Mouse (Mus musculus): ENCODE measurements around the gene Ccdc57.

DNA sequence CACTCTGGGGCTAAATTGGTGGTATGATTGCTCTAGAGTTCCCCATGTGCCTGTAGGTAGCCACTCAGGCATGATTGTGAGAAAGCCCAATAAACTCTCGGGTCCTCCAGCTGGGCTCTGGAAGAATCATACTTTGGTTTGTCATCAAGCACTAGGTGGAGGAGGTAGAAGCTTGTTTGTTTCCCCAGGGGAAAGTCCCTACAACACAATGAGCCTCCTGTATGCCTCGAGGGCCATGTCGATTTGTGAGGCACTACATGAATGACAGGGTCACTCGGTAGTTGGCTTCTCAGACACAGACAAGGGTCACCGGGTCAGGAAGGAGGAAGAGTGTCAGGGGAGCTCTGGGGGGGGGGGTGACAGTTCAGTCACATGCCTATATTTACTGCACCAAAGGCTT lies 46.2 kb downstream of the Ccdc57 start:
- TF ChIP-seq CTCF (conservative IDR thresholded peaks at IDR 0.05; ENCODE audit: insufficient read depth, insufficient read length, low read depth, low read length) (no peak), POLR2A (IDR thresholded peaks at IDR 0.05; ENCODE audit: low read depth, low read length) (no peak)

Measured in kidney, adult 2 months (tissue).